Mouse (Mus musculus) olfactory bulb, adult 2 months (tissue): ENCODE data around the gene Igfals. TPM values are rescaled to one million over a fixed set of nuclear protein-coding genes. Genes with fewer than 3 reads are reported as not detected.

Source experiments
- H3K27ac ChIP-seq: fragments of 200-500 bp; 2 replicates; pipeline ENCODE4 v1.5.1; 2012; ENCODE audit warnings: low read depth, low read length; ENCODE audit not compliant: insufficient read depth
- H3K4me1 ChIP-seq: fragments of 200-500 bp; 2 replicates; pipeline ENCODE4 v1.6.1; 2012; ENCODE audit warnings: low read length; ENCODE audit not compliant: control insufficient read depth, insufficient read depth
- H3K4me3 ChIP-seq: fragments of 200-500 bp; 2 replicates; pipeline ENCODE4 v1.5.1; 2012; ENCODE audit warnings: mild to moderate bottlenecking, low read depth, low read length, moderate library complexity; ENCODE audit not compliant: insufficient read depth
- CTCF ChIP-seq: fragments of 200-500 bp; IDR thresholded peaks from 2 replicates; pipeline ENCODE4 v1.5.1; 2012; ENCODE audit warnings: low read depth, mild to moderate bottlenecking, low read length, moderate library complexity; ENCODE audit not compliant: insufficient read depth
- POLR2A ChIP-seq: fragments of 200-500 bp; IDR thresholded peaks from 2 replicates; pipeline ENCODE4 v1.6.1; 2012; ENCODE audit warnings: mild to moderate bottlenecking, low read depth, low read length, moderate library complexity; ENCODE audit not compliant: insufficient read depth
- WGBS: fragments of 180-500 bp; shearing (Covaris S2); methylation state at CpG from one replicate; pipeline ENCODE4 v1.1.7; 2018; 5-methylcytosine and 5-hydroxymethylcytosine counted together
- polyA plus RNA-seq: library from polyadenylated mRNA; stranded (reverse); fragments of >200 nt; gene quantifications from 2 replicates; pipeline ENCODE4 v1.2.4, GENCODE M21; 2012; ENCODE audit warnings: low replicate concordance; ENCODE audit not compliant: missing spikeins, insufficient read depth, insufficient read length

Igfals gene
- polyA plus RNA-seq, 1 experiment = not detected

DNA sequence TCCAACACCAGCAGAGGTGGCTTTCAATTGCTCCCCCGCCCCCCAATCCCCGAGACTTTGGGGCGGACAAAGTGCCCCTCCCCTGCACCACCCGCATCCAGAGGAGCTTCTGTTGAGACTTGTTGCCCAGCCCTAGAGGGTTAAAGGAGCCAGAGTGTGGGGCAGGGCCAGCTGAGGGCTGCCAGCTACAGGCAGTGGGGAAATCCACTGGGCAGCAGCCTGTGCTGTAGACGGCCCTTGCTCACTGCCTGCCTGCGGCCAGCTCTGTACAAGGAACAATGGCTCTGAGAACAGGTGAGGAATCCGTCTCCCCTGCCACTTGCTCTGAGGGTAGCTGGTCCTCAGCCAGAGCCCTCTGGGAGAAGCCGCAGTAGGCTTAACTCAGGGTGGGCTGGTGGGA lies 12.7 kb downstream of the Igfals start:
- 71% methylated on average over 8 of the region's 8 CpGs for WGBS
- TF ChIP-seq CTCF (no peak), POLR2A (no peak)
- Histone ChIP-seq H3K27ac (no peak overlapping the region), H3K4me1 (no peaks in the 10 kb centered on the region), H3K4me3 (no peak overlapping the region)

DNA sequence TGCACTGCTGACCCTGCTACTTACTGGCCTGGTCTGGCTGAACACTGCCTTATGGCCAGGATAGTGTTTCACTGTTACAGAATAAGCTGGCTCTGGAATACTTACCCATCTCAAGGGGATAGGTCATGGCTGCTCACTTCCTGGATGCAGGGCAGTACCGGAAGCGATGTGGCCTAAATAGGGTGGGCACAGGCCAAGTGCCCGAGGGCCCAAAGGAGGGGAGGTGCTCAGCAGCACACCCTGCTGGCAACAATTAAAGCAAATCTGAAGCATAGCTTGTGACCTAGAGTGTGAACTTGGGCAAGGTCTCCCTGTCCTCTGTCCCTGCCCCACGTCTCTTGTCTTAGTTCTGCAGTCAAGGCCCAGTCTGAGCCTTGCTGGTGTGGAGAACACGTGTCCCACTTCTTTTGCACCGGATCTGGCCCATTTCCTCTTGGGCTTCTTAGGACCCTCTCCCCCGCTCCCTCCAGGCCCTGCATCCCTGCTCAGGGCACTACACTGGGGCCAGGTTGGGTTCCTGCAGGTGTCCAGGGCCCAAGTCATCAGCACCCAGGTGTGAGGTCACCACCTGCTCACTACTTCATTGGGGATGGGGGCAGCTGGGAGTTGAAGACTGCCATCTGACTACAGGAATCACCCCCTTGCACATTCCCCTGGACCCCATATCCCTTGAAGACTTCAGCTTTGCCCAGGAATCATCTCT lies 16.1 kb downstream of the Igfals start:
- H3K4me1 ChIP-seq = peaks cover 7% of the 10 kb centered on the region
- H3K4me3 ChIP-seq = no peak overlapping the region
- no peak overlapping the region for H3K27ac ChIP-seq
- TF ChIP-seq POLR2A (no peak), CTCF (no peak)
- 40% methylated on average over 7 of the region's 7 CpGs for WGBS

DNA sequence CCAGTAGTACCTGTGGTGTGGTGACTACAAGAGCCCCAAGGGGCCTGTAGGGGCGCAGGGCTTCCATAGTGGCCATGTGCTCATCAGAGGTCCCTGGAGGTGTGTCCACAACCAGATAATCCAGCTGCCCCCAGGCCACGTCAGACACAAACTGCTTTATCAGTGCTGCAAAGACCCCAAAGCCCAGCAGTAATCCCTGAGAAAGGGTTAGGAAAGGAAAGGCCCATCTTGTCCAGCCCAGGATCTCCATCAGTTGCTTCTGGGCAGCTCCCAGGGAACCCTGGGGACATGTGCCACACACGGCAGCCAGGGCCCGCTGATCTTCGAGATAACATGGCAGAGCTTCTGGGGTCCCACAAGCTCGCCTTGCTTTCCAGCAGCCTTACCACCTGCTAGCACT lies 18.6 kb downstream of the Igfals start:
- no peak for TF ChIP-seq CTCF
- TF ChIP-seq POLR2A = no peak
- Histone ChIP-seq H3K4me3 (no peak overlapping the region), H3K27ac (no peak overlapping the region), H3K4me1 (peaks cover 15% of the 10 kb centered on the region)
- 86% methylated on average over 6 of the region's 6 CpGs for whole genome bisulfite sequencing

DNA sequence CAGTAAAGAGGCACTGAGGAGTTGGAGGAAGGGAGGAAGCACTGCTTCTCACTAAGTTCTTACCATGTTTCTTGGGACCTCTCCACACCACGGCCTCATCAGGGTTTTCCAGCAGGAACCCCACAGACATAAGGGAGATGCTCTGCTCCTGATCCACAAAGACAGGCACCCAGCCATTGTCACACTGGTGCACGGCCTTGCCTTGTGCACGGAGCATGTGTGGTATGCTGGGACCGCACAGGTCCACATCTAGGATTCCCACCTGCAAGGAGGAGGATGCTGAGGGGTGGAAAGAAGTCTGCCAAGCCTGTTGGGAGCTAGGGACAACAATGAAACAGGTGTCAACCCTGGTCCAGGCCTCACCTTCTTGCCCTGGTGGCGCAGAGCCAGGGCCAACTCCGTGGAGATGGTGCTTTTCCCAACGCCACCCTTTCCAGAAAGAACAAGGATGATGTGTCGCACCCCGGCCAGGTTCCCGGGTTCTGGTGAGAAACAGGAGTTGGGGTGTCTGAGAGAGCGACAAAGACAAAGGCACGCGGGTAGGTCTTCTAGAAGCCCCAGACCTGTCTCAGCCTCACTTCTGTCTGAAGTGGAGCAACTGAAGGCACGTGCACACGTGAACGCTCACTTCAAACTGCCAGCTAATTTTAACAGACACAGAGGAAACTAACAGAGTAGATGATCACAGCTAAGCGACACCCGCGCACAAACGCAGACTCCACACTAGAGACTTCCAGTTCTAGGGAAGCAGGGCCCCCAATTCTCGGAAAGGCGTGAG lies 19.7 kb downstream of the Igfals start:
- Histone ChIP-seq H3K4me1 (peaks cover 19% of the 10 kb centered on the region), H3K27ac (no peak overlapping the region), H3K4me3 (peak overlapping the region; percentile 69)
- 24% methylated on average over 22 of the region's 22 CpGs for WGBS
- TF ChIP-seq CTCF (no peak), POLR2A (no peak)

DNA sequence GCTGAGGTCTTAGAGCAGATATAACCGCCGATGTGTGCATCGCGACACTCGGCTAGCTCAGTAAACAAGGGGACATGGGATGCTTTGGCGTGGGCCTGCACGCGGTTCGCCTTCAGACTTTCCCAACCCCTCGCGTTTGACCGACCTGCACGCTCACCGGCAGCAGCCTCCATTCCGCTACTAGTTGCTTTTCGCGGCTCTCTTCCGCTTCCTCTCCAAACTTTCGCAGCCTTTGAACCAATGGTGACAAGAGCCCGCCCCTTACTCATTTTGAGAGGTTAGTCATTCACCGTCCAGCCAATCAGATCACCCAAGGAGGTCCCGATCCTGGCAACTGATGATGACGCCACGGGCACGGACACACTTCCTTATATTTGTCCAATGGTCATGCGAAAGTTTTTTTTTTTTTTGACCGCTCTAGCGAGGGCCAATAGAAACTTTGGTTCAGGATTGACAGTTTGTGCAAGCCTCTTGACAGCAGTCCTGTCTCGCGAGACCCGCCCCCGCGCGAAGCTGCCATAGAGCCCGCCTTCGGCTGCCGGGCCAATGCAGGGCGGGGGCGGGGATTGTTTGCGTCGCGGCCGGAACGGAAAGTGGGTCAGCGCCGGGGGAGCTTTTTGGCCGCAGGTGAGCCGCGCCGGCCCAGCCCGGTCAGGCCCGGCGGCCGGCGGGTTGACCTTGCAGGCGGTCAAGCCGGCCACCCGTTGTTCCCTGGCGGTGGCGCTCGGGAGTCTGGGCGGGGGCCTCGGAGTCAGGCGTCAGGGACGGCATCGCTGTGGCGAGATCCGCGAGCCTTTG lies 20.5 kb downstream of the Igfals start, which contains the start of the genes Nubp2 and Spsb3:
TSS of gene Nubp2 (minus strand) at position 216 of the 798 bp plus-strand sequence.
TSS of gene Spsb3 (plus strand) at position 510 of the 798 bp plus-strand sequence.
- H3K27ac ChIP-seq = peak within 1 kb of the TSS; percentile 41
- TF ChIP-seq POLR2A = peak; percentile 77
- TF ChIP-seq CTCF = no peak
- H3K4me1 ChIP-seq = peaks cover 19% of the 10 kb centered on the region
- WGBS = under 1% methylated on average over 69 of the region's 69 CpGs
- H3K4me3 ChIP-seq = peak within 1 kb of the TSS; percentile 92

DNA sequence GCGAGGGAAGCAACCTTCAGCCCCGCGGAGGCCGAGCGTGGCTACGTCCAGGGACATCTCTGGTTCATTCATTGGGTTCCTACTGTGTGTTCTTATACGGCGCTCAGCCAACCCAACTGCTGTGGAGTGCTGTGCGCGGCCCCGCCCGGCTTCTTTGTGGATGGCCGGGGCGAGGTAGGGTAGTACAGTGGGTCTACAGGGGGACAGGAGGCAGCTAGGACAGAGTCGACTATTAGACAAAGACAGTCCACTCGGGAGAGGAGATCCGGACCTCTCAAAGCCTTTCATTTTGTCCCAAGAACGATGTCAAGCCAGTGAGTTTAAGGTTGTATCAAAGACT lies 21.1 kb downstream of the Igfals start:
- peak overlapping the region; percentile 92 for H3K4me3 ChIP-seq
- TF ChIP-seq CTCF (no peak), POLR2A (0 out of 2 replicates have a peak, but pooled peaks have one; percentile 23)
- H3K4me1 ChIP-seq = peaks cover 19% of the 10 kb centered on the region
- WGBS = 0% methylated on average over 18 of the region's 18 CpGs
- H3K27ac ChIP-seq = peak overlapping the region; percentile 41

DNA sequence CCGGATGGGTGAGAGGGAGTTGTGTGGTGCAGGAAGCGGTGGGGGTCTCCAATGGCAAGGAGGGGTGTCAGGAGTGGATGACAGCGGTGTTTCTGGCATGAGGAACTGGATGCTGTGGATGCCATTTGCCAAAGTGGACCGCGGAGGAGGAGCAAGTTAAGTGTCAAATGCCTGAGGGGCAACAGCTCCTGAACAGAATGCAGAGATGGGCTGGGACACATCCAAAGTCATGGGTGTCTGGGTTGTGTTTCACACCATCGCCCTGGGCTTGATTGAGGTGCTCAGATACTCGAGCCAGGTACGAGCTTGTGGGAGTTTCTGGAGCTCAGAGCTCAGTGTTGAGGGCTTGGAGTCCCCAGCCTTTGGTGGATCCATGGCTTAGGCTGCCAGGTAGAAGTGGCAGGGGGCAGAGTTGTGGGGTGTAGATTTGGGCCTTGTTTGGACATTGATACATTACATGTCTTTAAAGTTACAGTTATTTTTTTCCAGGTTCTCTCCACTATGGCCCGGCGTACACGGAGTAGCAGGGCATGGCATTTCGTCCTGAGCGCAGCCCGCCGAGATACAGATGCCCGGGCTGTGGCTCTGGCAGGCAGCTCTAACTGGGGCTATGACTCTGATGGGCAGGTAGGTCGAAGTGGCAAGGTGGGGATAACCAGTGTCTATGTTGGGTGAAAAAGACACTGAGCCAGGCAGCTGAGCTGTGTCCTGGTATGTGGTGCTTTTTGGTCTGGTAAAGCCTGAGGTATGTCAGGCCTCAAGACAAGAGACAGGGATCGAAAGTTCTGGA lies 21.7 kb downstream of the Igfals start:
- 0 out of 2 replicates have a peak overlapping the region, but pooled peaks have one; percentile 41 for H3K27ac ChIP-seq
- TF ChIP-seq CTCF = no peak
- no peak for TF ChIP-seq POLR2A
- 58% methylated on average over 18 of the region's 18 CpGs for WGBS
- peaks cover 21% of the 10 kb centered on the region for H3K4me1 ChIP-seq
- peak overlapping the region; percentile 92 for H3K4me3 ChIP-seq

DNA sequence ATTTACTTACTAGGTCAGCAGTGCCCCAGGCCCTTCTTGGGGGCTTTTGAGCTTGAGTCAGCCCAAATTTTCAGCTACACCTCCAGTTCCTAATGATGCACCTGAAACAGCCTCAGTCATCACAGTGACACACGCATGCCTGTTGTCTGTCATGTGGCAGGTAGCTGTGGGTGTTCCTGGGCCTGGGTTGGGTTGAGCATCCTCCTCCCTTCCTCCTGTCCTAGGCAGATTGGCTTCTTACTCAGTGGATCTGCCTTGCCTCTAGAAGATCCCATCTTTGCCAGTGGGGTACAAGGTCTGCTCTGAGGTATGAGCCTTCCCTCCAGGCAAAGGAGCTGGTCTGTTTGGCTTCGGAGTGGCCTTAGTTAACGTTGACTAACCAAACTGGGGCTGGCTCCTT lies 23.1 kb downstream of the Igfals start:
- H3K4me1 ChIP-seq = peaks cover 31% of the 10 kb centered on the region
- WGBS = 84% methylated on average over 3 of the region's 3 CpGs
- no peak for TF ChIP-seq CTCF
- no peak for TF ChIP-seq POLR2A
- no peak overlapping the region for H3K27ac ChIP-seq
- no peak overlapping the region for H3K4me3 ChIP-seq
